In genomic region chr3:34456488-34457433, GRCm38 (mm10) we compare ENCODE assay signal across 9 mouse cellular contexts.
A peak's percentile ranks its signal among the peaks of the same experiment; 100 is the strongest.
DNase-seq lines count a peak whose midpoint lies in the region; ATAC-seq lines count a peak whose summit lies in the region.
"Had no signal": no experiment of that assay in that cellular context is flagged by ENCODE, and none has a peak within 500 bp of the region (broad histone marks: within the 10 kb centered on the region; RNA-seq: fewer than 3 reads in every experiment).

No protein-coding gene starts in this region.

- H3K27ac ChIP-seq in limb, embryonic 11.5 days (replicated peaks; ENCODE audit: low read depth, low read length) = no peak overlapping the region
- H3K27ac ChIP-seq in neural tube, embryonic 15.5 days (replicated peaks) = no peak overlapping the region
- H3K27ac ChIP-seq: stomach, embryonic 15.5 days had no signal

- no peak overlapping the region for H3K4me3 ChIP-seq in limb, embryonic 11.5 days (ENCODE audit: low read depth, low read length)
- no peak overlapping the region for H3K4me3 ChIP-seq in neural tube, embryonic 15.5 days (replicated peaks)
- H3K4me3 ChIP-seq: stomach, embryonic 15.5 days had no signal

- H3K9me3 ChIP-seq in limb, embryonic 11.5 days (ENCODE audit: control insufficient read depth, low read length) = no peaks in the 10 kb centered on the region
- H3K9me3 ChIP-seq in neural tube, embryonic 15.5 days (replicated peaks) = no peaks in the 10 kb centered on the region
- H3K9me3 ChIP-seq: stomach, embryonic 15.5 days had no signal

- H3K27me3 ChIP-seq in limb, embryonic 11.5 days (ENCODE audit: control insufficient read depth, insufficient read depth, low read length) = no peaks in the 10 kb centered on the region
- no peaks in the 10 kb centered on the region for H3K27me3 ChIP-seq in neural tube, embryonic 15.5 days (replicated peaks)
- H3K27me3 ChIP-seq: stomach, embryonic 15.5 days had no signal

- no peak overlapping the region for H3K9ac ChIP-seq in limb, embryonic 11.5 days (ENCODE audit: low read length)
- H3K9ac ChIP-seq in neural tube, embryonic 15.5 days (replicated peaks) = no peak overlapping the region
- H3K9ac ChIP-seq: stomach, embryonic 15.5 days had no signal

- DNase-seq in ovary, postnatal 36 days (ENCODE audit: low spot score) = peak; percentile 6
- no peak for DNase-seq in ovary, adult 18-20 months (ENCODE audit: low spot score)
- DNase-seq in gonadal fat pad, adult 2 months (ENCODE audit: low read depth) = peak; percentile 6
- peak; percentile 51 for DNase-seq in limb, embryonic 11.5 days (ENCODE audit: low spot score)
- no peak for DNase-seq in kidney, postnatal 14 days
- no peak for DNase-seq in gastrocnemius, postnatal 14 days
- DNase-seq: gastrocnemius, postnatal 25 days had no signal

- ATAC-seq in limb, embryonic 11.5 days (ENCODE audit: insufficient number of reproducible peaks, low FRiP score, low TSS enrichment, low read depth) = no peak
- peak; percentile 56; the same call in 1 of the 2 replicates for ATAC-seq in neural tube, embryonic 15.5 days (ENCODE audit: low FRiP score)

- no peak overlapping the region for H3K4me2 ChIP-seq in limb, embryonic 11.5 days (ENCODE audit: low read depth, severe bottlenecking)
- H3K4me2 ChIP-seq in neural tube, embryonic 15.5 days = no peak overlapping the region
- H3K4me2 ChIP-seq: stomach, embryonic 15.5 days had no signal

- no peaks in the 10 kb centered on the region for H3K4me1 ChIP-seq in limb, embryonic 11.5 days (ENCODE audit: control insufficient read depth, insufficient read depth, low read length)
- peaks cover 12% of the 10 kb centered on the region for H3K4me1 ChIP-seq in neural tube, embryonic 15.5 days
- H3K4me1 ChIP-seq: stomach, embryonic 15.5 days had no signal

- no peaks in the 10 kb centered on the region for H3K36me3 ChIP-seq in limb, embryonic 11.5 days (ENCODE audit: control insufficient read depth, insufficient read depth, low read length)
- H3K36me3 ChIP-seq in neural tube, embryonic 15.5 days = no peaks in the 10 kb centered on the region
- H3K36me3 ChIP-seq: stomach, embryonic 15.5 days had no signal

- WGBS in limb, embryonic 11.5 days = 69% methylated on average over 23 of the region's 23 CpGs
- WGBS in neural tube, embryonic 15.5 days = 45% methylated on average over 23 of the region's 23 CpGs

- intact Hi-C loops in gastrocnemius, postnatal 14 days (cut with DNase I; ENCODE audit: low total_unique reads) = no loop called here

Comparison
In these comparisons a context has a peak if more than half of its experiments do, and no peak if none do; other contexts are left out.
1. DNase-seq: peak in ovary, postnatal 36 days (single experiment), gonadal fat pad, adult 2 months (single experiment) and limb, embryonic 11.5 days (single experiment); none in ovary, adult 18-20 months (single experiment), kidney, postnatal 14 days (single experiment) and gastrocnemius, postnatal 14 days (single experiment).